Mouse (Mus musculus) liver, embryonic 14.5 days (tissue): ENCODE data around the gene Zp2. TPM values are rescaled to one million over a fixed set of nuclear protein-coding genes. Genes with fewer than 3 reads are reported as not detected.

Experiments
- ATAC-seq: fragments of 200-750 bp; cut with Nextera tagmentation; 2 replicates; pipeline ENCODE4 v1.8.0; 2017; ENCODE audit warnings: moderate number of reproducible peaks, mild to moderate bottlenecking, moderate library complexity; ENCODE audit not compliant: insufficient read depth
- DNase-seq, 3 experiments: peaks; one replicate each; pipeline ENCODE4 v3.0.0-alpha.2; 2012 to 2013; ENCODE audit warnings: low read depth in 3 of 3, low spot score in 3 of 3
- H3K27ac ChIP-seq: fragments of 300-500 bp; sonication (generic); 2 replicates; pipeline ENCODE4 v1.5.1; 2014; ENCODE audit warnings: moderate library complexity, mild to moderate bottlenecking, control low read depth, inconsistent platforms
- H3K27me3 ChIP-seq: fragments of 300-500 bp; sonication (generic); 2 replicates; pipeline ENCODE4 v1.6.1; 2014; ENCODE audit warnings: mild to moderate bottlenecking, low read length, moderate library complexity; ENCODE audit not compliant: control insufficient read depth, insufficient read depth
- H3K36me3 ChIP-seq: fragments of 300-500 bp; sonication (generic); replicated peaks from 2 replicates; pipeline ENCODE4 v1.6.1; 2014; ENCODE audit warnings: low read depth; ENCODE audit not compliant: control insufficient read depth, insufficient read depth
- H3K4me1 ChIP-seq, 2 experiments: fragments of 200-500 bp in 1 of 2; fragments of 300-500 bp in 1 of 2; sonication (generic) in 1 of 2; replicated peaks; 2 replicates each; pipeline ENCODE4 v1.6.1; 2012 to 2014; ENCODE audit warnings: antibody characterized with exemption in 1 of 2, inconsistent platforms in 1 of 2, low read length in 1 of 2; ENCODE audit not compliant: control insufficient read depth in 2 of 2, insufficient read depth in 2 of 2
- H3K4me2 ChIP-seq: fragments of 300-500 bp; sonication (generic); 2 replicates; pipeline ENCODE4 v1.6.1; 2014; ENCODE audit warnings: low read depth, mild to moderate bottlenecking, control low read depth, moderate library complexity
- H3K4me3 ChIP-seq, 2 experiments: fragments of 200-500 bp in 1 of 2; fragments of 300-500 bp in 1 of 2; sonication (generic) in 1 of 2; 2 replicates each; pipeline ENCODE4 v1.5.1; 2012 to 2014; ENCODE audit warnings: low read depth in 2 of 2, low read length in 2 of 2, mild to moderate bottlenecking in 2 of 2, control low read depth in 1 of 2, inconsistent platforms in 1 of 2, moderate library complexity in 1 of 2; ENCODE audit not compliant: insufficient read depth in 1 of 2
- H3K9ac ChIP-seq: fragments of 300-500 bp; sonication (generic); replicated peaks from 2 replicates; pipeline ENCODE4 v1.6.1; 2014; ENCODE audit warnings: mild to moderate bottlenecking, control low read depth, moderate library complexity
- H3K9me3 ChIP-seq: fragments of 300-500 bp; sonication (generic); 2 replicates; pipeline ENCODE4 v1.6.1; 2016; ENCODE audit warnings: low read length, mixed read lengths; ENCODE audit not compliant: control insufficient read depth
- CTCF ChIP-seq: IDR thresholded peaks from 2 replicates; pipeline ENCODE4 v1.5.1; 2016; ENCODE audit warnings: antibody characterized with exemption, low read depth, control low read depth
- EP300 ChIP-seq: IDR thresholded peaks from 2 replicates; pipeline ENCODE4 v1.6.1; 2016; ENCODE audit warnings: antibody characterized with exemption, low read depth
- WGBS: fragments of 180-500 bp; shearing (Covaris S2); extraction: QIAGEN DNeasy Blood & Tissue Kit; methylation state at CpG from one replicate; pipeline ENCODE4 v1.1.7; 2014; ENCODE audit not compliant: insufficient replicate concordance; 5-methylcytosine and 5-hydroxymethylcytosine counted together
- polyA plus RNA-seq, 2 experiments: library from polyadenylated mRNA; depleted of rRNA in 1 of 2; stranded (reverse) in 1 of 2; unstranded in 1 of 2; fragments of >200 nt; fragmentation: Nextera tagmentation in 1 of 2; extraction: Ambion mirVana in 1 of 2; gene quantifications; 2 replicates each; pipeline versions ENCODE4 v1.2.1 to v1.2.3; 2012 to 2014

Gene Zp2
- polyA plus RNA-seq, 2 experiments: not detected

- ATAC-seq (no peak), DNase-seq (no peak)
- Histone ChIP-seq H3K9ac (no peak overlapping the region), H3K36me3 (no peaks in the 10 kb centered on the region), H3K27me3 (no peaks in the 10 kb centered on the region), H3K4me3 (no peak overlapping the region), H3K4me2 (no peak overlapping the region), H3K9me3 (no peaks in the 10 kb centered on the region), H3K27ac (no peak overlapping the region), H3K4me1 (no peaks in the 10 kb centered on the region)
- 61% methylated on average over 3 of the region's 3 CpGs for WGBS
- no peak for TF ChIP-seq CTCF
- no peak for TF ChIP-seq EP300
Observed at GRCm38 (mm10) chr7:120177611-120178010, 32.5 kb upstream of the Zp2 start.

GRCm38 (mm10) chr7:120174723-120175504 lies 29.8 kb upstream of the Zp2 start:
- no peak overlapping the region for H3K27ac ChIP-seq
- H3K9me3 ChIP-seq: no peaks in the 10 kb centered on the region
- H3K4me2 ChIP-seq: peak overlapping the region; percentile 23
- peak overlapping the region; percentile 46 to 49 for H3K4me3 ChIP-seq
- no peaks in the 10 kb centered on the region for H3K4me1 ChIP-seq
- H3K27me3 ChIP-seq: no peaks in the 10 kb centered on the region
- ATAC-seq (0 out of 2 replicates have a peak, but pooled peaks have one; percentile 16), DNase-seq (peak; percentile 2 to 10 (median 9))
- no peaks in the 10 kb centered on the region for H3K36me3 ChIP-seq
- no peak overlapping the region for H3K9ac ChIP-seq
- 48% methylated on average over 11 of the region's 11 CpGs for WGBS
- no peak for TF ChIP-seq CTCF
- TF ChIP-seq EP300: no peak

GRCm38 (mm10) chr7:120173603-120174244 lies 28.6 kb upstream of the Zp2 start, which contains the start of gene Anks4b:
Gene Anks4b (plus strand): TSS chr7:120173858.
- Histone ChIP-seq H3K36me3 (no peaks in the 10 kb centered on the region), H3K9ac (no peak within 1 kb of the TSS), H3K9me3 (no peaks in the 10 kb centered on the region), H3K4me2 (peak within 1 kb of the TSS; percentile 23; the same call in 1 of the 2 replicates), H3K27ac (no peak within 1 kb of the TSS), H3K4me1 (no peaks in the 10 kb centered on the region), H3K4me3 (peak within 1 kb of the TSS; percentile 46 to 49), H3K27me3 (no peaks in the 10 kb centered on the region)
- DNase-seq (peak in 1 of 3 experiments; percentile 13), ATAC-seq (peak; percentile 70)
- TF ChIP-seq CTCF (no peak), EP300 (no peak)
- 60% methylated on average over 10 of the region's 10 CpGs for WGBS

GRCm38 (mm10) chr7:120172188-120172700 lies 27.2 kb upstream of the Zp2 start:
- no peak overlapping the region for H3K27ac ChIP-seq
- TF ChIP-seq CTCF: no peak
- H3K27me3 ChIP-seq: no peaks in the 10 kb centered on the region
- H3K36me3 ChIP-seq: no peaks in the 10 kb centered on the region
- ATAC-seq (no peak), DNase-seq (no peak)
- no peak overlapping the region for H3K4me3 ChIP-seq
- H3K9ac ChIP-seq: no peak overlapping the region
- H3K9me3 ChIP-seq: no peaks in the 10 kb centered on the region
- WGBS: 59% methylated on average over 1 of the region's 1 CpGs
- no peak overlapping the region for H3K4me2 ChIP-seq
- no peaks in the 10 kb centered on the region for H3K4me1 ChIP-seq

GRCm38 (mm10) chr7:120163581-120164251 lies 18.6 kb upstream of the Zp2 start:
- Histone ChIP-seq H3K4me1 (no peaks in the 10 kb centered on the region), H3K9ac (no peak overlapping the region), H3K36me3 (no peaks in the 10 kb centered on the region), H3K4me3 (no peak overlapping the region), H3K9me3 (no peaks in the 10 kb centered on the region), H3K4me2 (no peak overlapping the region), H3K27ac (no peak overlapping the region), H3K27me3 (no peaks in the 10 kb centered on the region)
- no peak for DNase-seq
- no peak for ATAC-seq
- WGBS: 73% methylated on average over 11 of the region's 11 CpGs
- no peak for TF ChIP-seq EP300
- no peak for TF ChIP-seq CTCF
